Mouse (Mus musculus): ENCODE data around the gene Dync1i2.

Dync1i2 gene

GRCm38 (mm10) chr2:71270085-71270484, 58.6 kb downstream of the Dync1i2 start:
- no peak for DNase-seq (ENCODE audit: low read depth)

GRCm38 (mm10) chr2:71273955-71274679, 62.6 kb downstream of the Dync1i2 start:
- peak; percentile 9 for DNase-seq (ENCODE audit: low read depth)

- DNase-seq (ENCODE audit: low read depth): no peak
Measured at GRCm38 (mm10) chr2:71275734-71276133, 64.2 kb downstream of the Dync1i2 start.

DNA sequence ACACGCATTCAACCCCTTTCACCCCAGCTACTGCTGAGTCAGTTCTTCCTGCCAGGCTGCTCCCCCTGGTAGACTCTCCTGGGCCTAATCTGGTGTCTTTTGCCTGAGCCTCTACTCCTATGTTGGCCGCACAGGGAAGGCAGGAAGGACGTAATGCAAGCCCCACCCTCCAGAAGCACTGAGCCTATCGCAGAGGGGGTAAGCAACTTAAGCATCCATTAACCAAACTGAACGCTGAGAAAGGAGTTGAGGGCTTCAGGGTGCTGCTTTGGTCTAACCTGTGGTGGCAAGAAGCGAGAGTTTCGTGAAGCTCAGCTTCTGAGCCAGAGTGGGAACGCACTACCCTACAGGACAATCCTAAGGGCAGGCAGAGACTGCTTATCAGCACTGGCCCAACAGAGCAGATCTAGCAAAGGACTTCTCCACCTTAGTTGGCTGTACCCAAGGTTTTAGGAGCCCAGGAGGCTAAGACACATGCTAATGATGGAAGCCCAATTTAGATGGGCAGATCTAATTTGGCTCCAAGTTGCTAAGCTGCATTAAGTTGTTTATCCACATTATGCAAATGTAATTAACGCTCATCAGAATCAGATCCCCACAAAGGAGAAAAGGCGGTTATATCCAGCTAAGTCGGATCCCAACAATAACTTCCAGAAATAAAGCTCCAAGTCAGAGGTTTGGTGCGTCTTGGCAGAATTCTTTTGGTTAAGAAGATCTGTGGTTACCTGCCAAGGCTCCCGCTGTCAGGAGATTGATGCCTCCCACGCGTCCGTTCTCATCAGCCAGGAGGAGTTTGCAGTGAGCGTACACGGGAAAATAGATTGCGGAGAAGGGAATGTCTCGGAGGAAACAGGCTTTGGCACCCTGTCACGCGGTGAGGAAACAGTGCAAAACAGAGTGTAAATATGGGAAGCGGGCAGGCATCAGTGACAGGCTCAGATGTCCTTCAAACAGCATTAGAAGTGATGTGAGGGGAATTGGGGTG, 67.6 kb downstream of the Dync1i2 start:
- DNase-seq (ENCODE audit: low read depth): no peak

DNA sequence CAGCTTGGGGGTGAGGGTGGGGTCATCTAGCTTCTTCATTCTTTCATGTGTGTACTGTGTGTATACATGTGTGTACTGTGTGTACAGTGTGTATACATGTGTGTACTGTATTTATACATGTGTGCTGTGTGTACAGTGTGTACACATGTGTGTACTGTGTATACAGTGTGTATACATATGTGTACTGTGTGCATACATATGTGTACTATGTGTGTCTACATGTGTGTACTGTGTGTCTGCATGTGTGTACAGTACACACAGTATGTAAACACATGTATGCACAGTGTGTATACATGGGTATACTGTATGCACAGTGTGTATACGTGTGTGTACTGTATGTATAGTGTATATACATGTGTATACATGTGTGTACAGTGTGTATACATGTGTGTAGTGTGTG, 70.5 kb downstream of the Dync1i2 start:
- DNase-seq (ENCODE audit: low read depth): no peak

DNA sequence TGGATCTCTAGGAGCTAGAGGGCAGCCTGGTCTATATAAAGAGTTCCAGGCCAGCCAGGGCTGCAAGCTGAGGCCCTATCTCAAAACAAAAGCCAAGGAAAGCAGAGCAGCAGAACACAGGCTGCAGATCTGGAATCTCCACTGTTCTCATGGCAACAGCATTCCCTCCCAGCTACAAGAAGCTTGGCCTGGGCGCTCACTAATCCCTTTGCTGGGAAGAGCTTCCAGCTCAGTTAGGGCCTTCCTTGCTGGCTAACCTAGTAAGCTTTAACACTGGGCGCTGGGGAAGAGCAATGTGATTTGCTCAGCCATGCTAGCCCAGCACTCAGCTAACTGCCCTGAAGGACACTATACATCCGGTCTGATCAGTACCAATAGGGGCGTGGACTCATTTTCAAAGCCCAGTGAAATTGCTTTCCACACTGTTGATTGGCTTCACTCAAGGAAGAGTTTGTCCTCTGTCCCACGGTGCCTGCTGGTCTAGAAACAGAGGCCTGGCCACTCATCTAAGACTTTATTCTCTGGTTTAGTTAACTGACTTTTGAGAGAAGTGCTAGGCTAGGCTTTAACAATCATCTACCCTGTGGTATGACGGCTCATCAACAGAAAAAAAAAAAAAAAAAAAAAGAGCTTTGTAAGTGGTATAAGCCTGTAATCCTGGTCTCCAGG, 78.7 kb downstream of the Dync1i2 start:
- DNase-seq (ENCODE audit: low read depth): no peak

DNA sequence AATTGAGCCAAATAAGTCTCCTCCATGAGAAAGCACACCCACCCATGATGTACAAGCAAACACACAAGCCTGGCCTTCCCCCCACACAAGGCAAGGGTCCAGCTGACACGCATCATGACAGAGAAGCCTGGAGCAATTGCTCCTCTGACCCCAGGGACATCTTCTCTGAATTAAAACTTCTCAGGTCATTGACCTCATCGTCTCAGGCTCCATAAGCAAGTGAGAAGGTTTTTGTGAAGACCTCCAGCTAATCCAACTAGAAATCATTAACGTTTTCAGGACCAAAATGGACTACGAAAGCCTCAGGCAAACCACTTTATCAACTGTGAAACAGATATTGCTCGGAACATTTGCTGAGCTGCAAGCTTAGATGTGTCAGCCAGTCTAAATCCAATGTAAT, 80.1 kb downstream of the Dync1i2 start:
- DNase-seq (ENCODE audit: low read depth): no peak

- DNase-seq (ENCODE audit: low read depth): no peak
Measured at GRCm38 (mm10) chr2:71293983-71294382, 82.5 kb downstream of the Dync1i2 start.

DNA sequence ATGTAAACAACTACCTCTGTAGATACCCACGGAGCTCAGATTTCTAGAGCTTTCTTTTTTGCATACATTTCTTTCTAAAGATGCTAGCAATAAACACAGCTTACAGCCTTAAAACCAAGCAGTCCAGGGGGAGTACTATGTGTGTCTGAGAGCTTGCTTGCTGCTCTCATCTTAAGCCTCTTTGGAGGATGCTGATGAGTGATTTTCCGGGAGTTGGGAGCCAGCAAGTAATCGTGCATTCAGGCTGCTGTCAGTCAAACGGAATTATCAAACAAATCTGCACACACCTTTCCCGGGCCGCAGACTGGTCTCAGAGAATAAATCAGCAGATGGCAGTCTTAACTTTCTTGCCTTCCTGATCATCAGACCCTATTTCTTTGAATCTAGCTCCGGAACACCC, 83.0 kb downstream of the Dync1i2 start:
- DNase-seq (ENCODE audit: low read depth): no peak

DNA sequence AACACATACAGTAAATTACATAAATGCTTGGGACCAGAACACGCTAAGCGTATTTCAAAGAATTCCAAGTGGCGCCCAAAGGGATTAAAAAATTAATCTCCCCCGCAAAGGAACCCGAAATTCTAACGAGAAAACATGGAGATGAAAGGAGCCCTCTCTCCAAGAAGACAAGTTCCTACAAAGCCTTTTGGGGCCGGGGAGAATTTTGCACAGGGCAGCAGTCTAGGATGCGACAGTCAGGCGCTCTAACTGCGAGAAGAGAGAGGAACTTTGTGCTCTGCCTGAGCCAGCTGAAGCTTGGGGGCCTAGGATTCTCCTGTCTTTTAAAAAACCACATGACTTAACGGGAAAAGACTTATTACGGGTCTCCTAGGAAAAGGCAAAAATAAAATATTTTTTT, 84.3 kb downstream of the Dync1i2 start:
- no peak for DNase-seq (ENCODE audit: low read depth)

DNA sequence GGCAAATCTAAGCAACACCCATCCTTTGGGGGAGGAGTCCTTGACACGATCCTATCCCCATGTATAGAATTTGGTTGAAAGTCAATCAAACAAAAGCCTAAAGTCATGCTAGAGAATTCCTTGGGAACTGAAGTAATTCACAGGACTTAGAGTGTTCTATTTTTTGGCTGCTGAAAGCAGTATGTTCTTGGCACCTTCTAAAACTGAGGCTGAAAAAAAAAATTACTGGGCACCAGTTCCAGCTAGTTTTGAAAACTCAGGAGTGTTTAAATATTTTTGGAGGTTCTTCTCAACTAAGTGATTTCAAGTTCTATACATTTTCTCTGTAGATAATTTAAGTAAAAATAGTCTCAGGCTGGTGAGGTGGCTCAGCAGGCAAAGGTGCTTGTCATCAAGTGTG, 86.0 kb downstream of the Dync1i2 start:
- DNase-seq (ENCODE audit: low read depth): no peak

- no peak for DNase-seq (ENCODE audit: low read depth)
Measured at GRCm38 (mm10) chr2:71298729-71299128, 87.2 kb downstream of the Dync1i2 start.

DNA sequence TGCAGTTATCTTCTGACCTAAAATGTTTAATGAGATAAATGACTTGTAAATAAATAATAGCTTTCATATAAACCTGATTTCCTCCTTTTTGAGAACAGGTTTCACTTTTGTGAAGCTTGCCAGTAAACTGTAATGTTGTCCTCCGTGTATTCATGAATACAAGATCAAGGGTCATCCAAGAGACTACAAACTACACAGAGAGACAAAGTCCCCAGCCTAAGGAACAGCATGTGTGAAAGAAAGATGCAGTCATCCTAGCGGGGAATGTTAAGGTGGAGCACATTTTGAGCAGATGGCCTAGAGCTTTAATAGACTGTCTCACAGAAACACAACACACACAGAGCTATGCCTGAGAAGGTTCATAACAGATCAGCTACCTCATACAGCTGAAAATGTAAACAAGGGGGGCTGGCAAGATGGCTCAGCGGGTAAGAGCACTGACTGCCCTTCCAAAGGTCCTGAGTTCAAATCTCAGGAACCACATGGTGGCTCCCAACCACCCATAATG, 90.7 kb downstream of the Dync1i2 start:
- no peak for DNase-seq (ENCODE audit: low read depth)

DNA sequence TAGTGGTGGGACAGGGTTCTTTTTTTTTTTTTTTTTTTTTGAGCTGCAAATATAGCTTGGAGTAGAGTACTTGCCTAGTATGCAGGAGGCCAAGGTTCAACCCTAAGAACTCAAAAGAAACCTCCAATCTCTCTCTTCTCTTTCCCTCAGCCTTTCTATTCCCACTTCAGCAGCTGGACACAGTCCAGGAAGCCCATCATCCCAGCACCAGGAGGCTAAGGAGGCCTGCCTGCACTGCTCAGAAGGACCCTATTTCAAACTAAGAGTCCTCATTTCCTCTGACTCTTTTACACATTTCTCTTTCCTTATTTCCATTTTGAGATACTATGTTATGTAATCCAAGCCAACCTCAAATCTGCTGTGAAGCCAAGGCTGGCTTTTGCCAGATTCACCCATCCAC, 91.7 kb downstream of the Dync1i2 start:
- no peak for DNase-seq (ENCODE audit: low read depth)

- DNase-seq (ENCODE audit: low read depth): no peak
Measured at GRCm38 (mm10) chr2:71304821-71305220, 93.3 kb downstream of the Dync1i2 start.

DNA sequence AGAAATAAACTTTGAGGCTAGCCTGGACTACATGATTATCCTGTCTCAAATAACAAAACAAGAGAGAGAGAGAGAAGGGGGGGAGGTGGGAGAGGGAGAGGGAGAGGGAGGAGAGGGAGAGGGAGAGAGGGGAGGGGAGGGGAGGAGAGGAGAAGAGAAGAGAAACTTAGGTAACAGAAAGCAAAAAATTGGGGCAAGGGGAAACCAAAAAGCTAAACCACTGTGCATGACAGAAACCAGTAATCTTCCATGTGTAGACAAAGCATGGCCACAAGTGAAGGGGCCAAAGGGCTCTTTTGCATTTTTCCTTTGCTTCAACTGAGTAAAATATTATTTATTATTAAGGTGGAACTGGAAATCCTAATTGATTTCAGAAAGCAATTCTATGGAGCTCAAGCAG, 94.9 kb downstream of the Dync1i2 start:
- DNase-seq (ENCODE audit: low read depth): no peak

DNA sequence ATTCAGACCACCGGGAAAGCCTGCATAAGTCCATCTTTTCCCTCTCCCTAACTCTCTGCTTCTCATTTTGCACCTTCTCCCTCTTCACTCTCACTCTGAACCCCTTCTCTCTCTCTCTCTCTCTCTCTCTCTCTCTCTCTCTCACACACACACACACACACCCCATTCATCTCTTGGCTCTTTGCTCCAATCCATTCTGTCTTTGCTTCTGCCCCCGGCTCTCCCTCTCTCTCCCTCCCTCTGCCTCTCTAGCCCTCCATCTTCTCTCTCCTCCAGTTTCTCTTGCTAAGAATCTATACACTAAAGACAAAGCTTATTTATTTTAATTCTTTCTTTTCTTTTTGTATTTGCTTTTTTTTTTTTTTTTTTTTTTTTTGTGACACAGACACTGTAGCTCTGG, 98.2 kb downstream of the Dync1i2 start:
- DNase-seq (ENCODE audit: low read depth): no peak

GRCm38 (mm10) chr2:71312067-71312466, 100.6 kb downstream of the Dync1i2 start:
- DNase-seq (ENCODE audit: low read depth): no peak

Data from naive thymus-derived CD4-positive, alpha-beta T cell, adult 2 months (primary cell).